Mouse (Mus musculus) Patski (cell line): ENCODE data around the gene Nkx2-9. TPM values are rescaled to one million over a fixed set of nuclear protein-coding genes. Genes with fewer than 3 reads are reported as not detected.

ENCODE experiments used
- ATAC-seq: fragments of 100-300 bp; one replicate; pipeline ENCODE4 v1.8.0; 2021
- CTCF ChIA-PET: fragments of 350-600 bp; sonication (Branson Sonifier 250); formaldehyde crosslinking; loops from one replicate; lab custom pipeline; 2022; ENCODE audit warnings: inconsistent platforms; lab: Charles Lee
- POLR2A ChIA-PET: fragments of 350-600 bp; sonication (Branson Sonifier 250); formaldehyde crosslinking; loops from one replicate; lab custom pipeline; 2022; ENCODE audit warnings: antibody characterized with exemption, inconsistent platforms; lab: Charles Lee
- DNase-seq: peaks from one replicate; pipeline ENCODE4 v3.0.0-alpha.2; 2011; ENCODE audit warnings: low read depth, low spot score
- H3K27me3 ChIP-seq: fragments of 371-371 bp; one replicate; pipeline ENCODE4 v1.5.1; 2021
- CTCF ChIP-seq: fragments of 100-300 bp; IDR thresholded peaks from one replicate; pipeline ENCODE4 v1.5.1; 2021
- in situ Hi-C: fragments of 300-500 bp; cut with MboI; formaldehyde crosslinking; loops from 3 replicates; pipeline ENCODE4 v1.11.1; 2018; ENCODE audit warnings: low pct_unique_long_range_greater_than_20kb, mixed read lengths
- polyA plus RNA-seq: library from polyadenylated mRNA; unstranded; gene quantifications from one replicate; pipeline ENCODE4 v1.2.3, GENCODE M21; 2021

Nkx2-9 gene
- polyA plus RNA-seq, result not detected

- no peak for ATAC-seq
- ChIA-PET CTCF (interaction anchor here (1.0 kb wide), 1 partner anchor 25 kb away, joined by 3 read pairs; no protein-coding TSS in a partner anchor), POLR2A (interaction anchor here (0.7 kb wide), 1 partner anchor 342 kb away, joined by 7 read pairs; no protein-coding TSS in a partner anchor)
- H3K27me3 ChIP-seq, result peaks cover 77% of the 10 kb centered on the region
- no peak for TF ChIP-seq CTCF
- in situ Hi-C loops, result no loop called here
- DNase-seq, result no peak
Observed at GRCm38 (mm10) chr12:56612761-56613437, at the start of gene Nkx2-9. TSS of gene Nkx2-9 (minus strand) at chr12:56613284.

GRCm38 (mm10) chr12:56637181-56637566, 24.1 kb upstream of the Nkx2-9 start:
- H3K27me3 ChIP-seq, result peaks cover 36% of the 10 kb centered on the region
- ChIA-PET POLR2A (no interaction called here), CTCF (interaction anchor here (0.7 to 1.7 kb wide), 12 partner anchors 9 to 105 kb away, joined by 3 to 6 read pairs (median 4); partner anchors contain the start of gene Nkx2-9)
- ATAC-seq (peak; percentile 78), DNase-seq (peak; percentile 3)
- in situ Hi-C loops, result loop anchor here (5.0 kb wide), 1 partner anchor 50 kb away; no protein-coding TSS in a partner anchor
- peak; percentile 54 for TF ChIP-seq CTCF

GRCm38 (mm10) chr12:56636534-56637180, 23.6 kb upstream of the Nkx2-9 start:
- TF ChIP-seq CTCF, result peak; percentile 75
- ATAC-seq, result peak; percentile 87
- in situ Hi-C loops, result loop anchor here (5.0 kb wide), 1 partner anchor 49 kb away; no protein-coding TSS in a partner anchor
- peak; percentile 13 for DNase-seq
- ChIA-PET POLR2A (no interaction called here), CTCF (interaction anchor here (0.8 to 1.7 kb wide), 9 partner anchors 8 to 105 kb away, joined by 3 to 6 read pairs (median 4); no protein-coding TSS in a partner anchor)
- peaks cover 40% of the 10 kb centered on the region for H3K27me3 ChIP-seq

- in situ Hi-C loops, result no loop called here
- H3K27me3 ChIP-seq, result peaks cover 72% of the 10 kb centered on the region
- ATAC-seq, result no peak
- DNase-seq, result no peak
- no peak for TF ChIP-seq CTCF
- POLR2A ChIA-PET, result no interaction called here
- CTCF ChIA-PET, result no interaction called here
Observed at GRCm38 (mm10) chr12:56616088-56616487, 3.0 kb upstream of the Nkx2-9 start.

- peaks cover 75% of the 10 kb centered on the region for H3K27me3 ChIP-seq
Observed at GRCm38 (mm10) chr12:56615391-56615790, 2.3 kb upstream of the Nkx2-9 start.

DNA sequence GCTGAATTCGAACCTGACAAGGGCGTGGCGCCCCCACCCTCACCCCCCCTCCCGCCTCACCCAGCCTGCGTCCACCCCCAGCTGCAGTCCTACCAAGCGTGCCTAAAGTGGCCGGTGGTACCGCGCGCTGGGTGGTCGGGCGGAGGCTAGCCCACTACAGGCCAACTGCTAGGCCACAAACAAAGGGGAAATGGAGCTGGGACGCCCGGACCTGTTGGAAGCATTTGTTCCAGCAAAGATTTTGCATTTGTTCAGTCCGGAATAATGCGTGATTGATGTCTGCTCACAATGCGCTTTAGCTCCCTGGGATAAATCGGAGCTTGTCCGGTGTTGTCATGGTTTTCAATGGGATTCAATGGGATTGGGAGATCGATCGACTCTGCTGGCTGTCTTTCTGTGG, 1.4 kb upstream of the Nkx2-9 start:
- no peak for ATAC-seq
- POLR2A ChIA-PET, result no interaction called here
- no peak for DNase-seq
- TF ChIP-seq CTCF, result no peak
- peaks cover 81% of the 10 kb centered on the region for H3K27me3 ChIP-seq
- CTCF ChIA-PET, result interaction anchor here (0.9 kb wide), 1 partner anchor 23 kb away, joined by 4 read pairs; no protein-coding TSS in a partner anchor
- in situ Hi-C loops, result no loop called here

More at GRCm38 (mm10) chr12:56615391-56615790, 2.3 kb upstream of the Nkx2-9 start:
- CTCF ChIA-PET, result interaction anchor here (0.9 kb wide), 1 partner anchor 22 kb away, joined by 4 read pairs; no protein-coding TSS in a partner anchor
- DNase-seq, result no peak
- no peak for TF ChIP-seq CTCF
- POLR2A ChIA-PET, result no interaction called here
- ATAC-seq, result no peak
- in situ Hi-C loops, result no loop called here

DNA sequence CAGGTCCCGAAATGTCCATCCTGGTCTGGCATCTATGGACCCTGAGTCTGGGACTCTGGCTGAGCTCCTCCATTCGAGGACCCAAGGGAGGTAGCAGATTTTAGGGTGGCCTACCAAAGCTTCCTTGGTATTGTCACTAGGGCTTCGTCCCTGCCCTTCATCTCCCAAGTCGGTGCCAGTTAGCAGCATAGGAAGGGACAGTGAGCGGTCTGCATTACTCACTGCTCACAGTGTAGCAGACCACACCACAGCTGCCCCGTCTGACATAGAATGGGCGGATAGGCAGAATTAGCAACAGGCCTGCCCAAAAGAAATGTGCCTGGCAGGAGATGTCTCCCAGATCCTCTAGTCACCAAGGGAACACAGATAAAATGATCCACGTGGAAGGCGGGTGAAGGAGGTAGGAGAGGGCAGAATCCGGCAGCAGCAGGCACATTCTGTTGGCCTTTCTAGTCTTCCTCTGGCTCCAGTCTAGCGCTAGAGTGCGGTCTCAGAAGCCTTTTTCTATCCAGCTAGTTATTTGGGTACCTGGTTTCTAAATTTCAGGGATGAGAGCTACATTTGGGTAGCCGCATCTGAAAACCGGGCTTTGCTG, 929 bp upstream of the Nkx2-9 start:
- DNase-seq, result no peak
- no peak for ATAC-seq
- peaks cover 82% of the 10 kb centered on the region for H3K27me3 ChIP-seq
- in situ Hi-C loops, result no loop called here
- TF ChIP-seq CTCF, result no peak
- CTCF ChIA-PET, result interaction anchor here (1.0 kb wide), 1 partner anchor 23 kb away, joined by 3 read pairs; no protein-coding TSS in a partner anchor
- POLR2A ChIA-PET, result no interaction called here

DNA sequence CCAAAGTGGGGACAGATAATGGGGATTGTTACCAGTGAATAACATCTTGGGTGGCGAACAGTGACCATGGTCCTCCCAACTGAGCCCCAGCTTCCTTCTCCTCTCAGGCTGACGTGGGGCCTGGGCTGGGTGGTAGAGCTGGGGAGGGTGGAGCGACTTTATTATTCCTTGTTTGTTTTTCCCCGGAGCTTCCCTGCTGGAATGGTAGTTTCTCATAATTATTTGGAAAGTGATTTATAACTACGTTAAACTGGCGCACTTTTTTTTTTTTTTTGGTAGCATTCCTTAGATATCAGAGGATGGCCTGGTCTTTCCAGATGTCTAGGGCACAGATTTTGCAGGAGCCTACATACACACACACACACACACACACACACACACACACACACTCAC, 350 bp upstream of the Nkx2-9 start:
- in situ Hi-C loops, result no loop called here
- DNase-seq, result no peak
- ATAC-seq, result no peak
- ChIA-PET POLR2A (interaction anchor here (0.7 kb wide), 1 partner anchor 343 kb away, joined by 7 read pairs; no protein-coding TSS in a partner anchor), CTCF (interaction anchor here (1.0 kb wide), 1 partner anchor 24 kb away, joined by 3 read pairs; no protein-coding TSS in a partner anchor)
- no peak for TF ChIP-seq CTCF
- peaks cover 77% of the 10 kb centered on the region for H3K27me3 ChIP-seq

GRCm38 (mm10) chr12:56612349-56612735, 742 bp downstream of the Nkx2-9 start:
- DNase-seq, result no peak
- peaks cover 77% of the 10 kb centered on the region for H3K27me3 ChIP-seq
- ChIA-PET CTCF (no interaction called here), POLR2A (no interaction called here)
- ATAC-seq, result no peak
- TF ChIP-seq CTCF, result no peak
- in situ Hi-C loops, result no loop called here
